Mouse (Mus musculus) cerebellum, postnatal 36 days (tissue): Measurements from ENCODE around the gene CN725425.

ENCODE experiments used
- DNase-seq, 2 experiments: peaks; one replicate each; pipeline ENCODE4 v3.0.0; 2021 to 2022; ENCODE audit warnings: mixed read lengths in 2 of 2

Gene CN725425

DNA sequence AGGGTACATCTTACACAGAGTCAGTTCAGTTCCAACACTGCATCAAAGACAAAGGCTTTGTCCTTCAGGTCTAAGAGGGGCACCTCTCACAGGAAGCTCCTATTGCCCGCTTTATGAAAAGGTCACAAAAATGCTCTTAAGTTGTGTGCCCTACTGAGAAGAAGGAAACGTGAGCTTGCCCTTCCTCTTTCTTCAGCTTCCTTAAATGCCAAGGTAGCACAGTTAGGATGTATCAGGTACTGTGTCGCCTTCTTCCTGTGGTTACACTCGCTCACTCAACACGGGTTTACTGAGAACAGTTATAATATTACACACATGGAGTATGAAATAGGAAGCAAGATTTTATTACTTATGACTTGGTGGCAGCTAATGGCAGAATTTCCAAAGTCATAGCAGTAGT, 38.0 kb downstream of the CN725425 start:
- no peak for DNase-seq

GRCm38 (mm10) chr15:91240683-91241335, 41.5 kb downstream of the CN725425 start:
- DNase-seq: no peak

GRCm38 (mm10) chr15:91250815-91251214, 51.5 kb downstream of the CN725425 start:
- DNase-seq: peak; percentile 24 to 25

- DNase-seq: no peak
These were observed 52.5 kb downstream of the CN725425 start for GRCm38 (mm10) chr15:91251544-91252408.

- no peak for DNase-seq
These were observed 53.7 kb downstream of the CN725425 start for GRCm38 (mm10) chr15:91252956-91253355.

- DNase-seq: no peak
These were observed 56.0 kb downstream of the CN725425 start for GRCm38 (mm10) chr15:91255308-91255707.

DNA sequence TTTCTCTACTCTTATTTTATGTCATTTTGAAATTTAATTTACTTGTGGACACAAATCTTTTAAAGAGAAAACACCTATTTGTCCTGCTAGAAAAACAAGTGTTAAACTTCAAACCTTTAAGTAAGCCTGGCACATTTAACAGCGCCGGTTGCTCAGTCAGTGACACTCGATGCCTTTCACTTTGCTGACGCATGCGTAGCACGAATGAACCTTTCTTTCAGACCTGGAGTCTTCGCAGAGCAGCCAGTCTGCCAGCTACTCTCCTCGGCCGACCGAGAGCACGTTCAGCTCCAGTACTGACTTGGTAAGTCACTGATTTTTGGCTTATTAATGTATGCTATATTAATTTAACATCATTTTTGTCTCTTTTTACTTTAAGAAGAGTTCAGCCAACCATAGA, 57.8 kb downstream of the CN725425 start:
- no peak for DNase-seq

DNA sequence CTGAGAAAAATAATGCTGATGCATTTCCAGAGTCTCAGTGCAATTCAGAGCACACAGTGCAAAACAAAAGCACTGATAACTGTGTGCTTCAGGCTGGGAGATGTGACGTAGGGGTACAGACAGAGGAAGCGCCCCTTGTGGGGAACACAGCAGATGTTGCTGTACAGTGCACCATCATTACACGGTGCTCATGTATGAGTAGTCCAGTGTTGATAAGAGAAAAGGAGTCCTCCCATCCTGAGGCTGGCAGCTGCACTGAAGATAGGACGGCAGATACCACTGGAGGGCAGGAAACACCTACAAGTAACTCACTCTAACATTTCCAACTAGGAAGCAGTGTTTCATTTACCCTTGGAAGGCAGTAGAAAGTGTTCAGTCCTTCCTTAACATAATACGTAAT, 61.3 kb downstream of the CN725425 start:
- DNase-seq: no peak

GRCm38 (mm10) chr15:91263926-91264325, 64.6 kb downstream of the CN725425 start:
- DNase-seq: no peak

DNA sequence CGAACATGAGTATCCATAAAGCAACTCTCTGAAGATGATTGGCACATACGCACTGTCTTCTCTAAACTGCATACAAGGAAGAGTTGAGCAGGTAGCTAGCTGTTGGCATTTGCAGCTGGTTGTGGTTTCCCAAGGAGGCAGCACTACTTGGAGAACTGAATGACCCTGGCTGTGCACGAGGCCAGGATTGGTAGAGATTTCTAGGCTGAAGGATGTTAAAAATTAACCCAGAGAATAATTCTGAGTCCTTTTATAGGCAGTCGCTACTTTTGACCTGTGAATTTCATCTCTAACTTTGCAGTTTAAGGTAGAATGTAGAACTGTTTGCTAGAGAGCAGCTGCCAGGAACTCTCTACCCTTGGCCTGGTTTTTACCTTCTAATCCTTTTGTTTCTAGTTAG, 69.2 kb downstream of the CN725425 start:
- DNase-seq: no peak

GRCm38 (mm10) chr15:91275961-91276360, 76.7 kb downstream of the CN725425 start:
- no peak for DNase-seq

- DNase-seq: no peak
These were observed 80.3 kb downstream of the CN725425 start for GRCm38 (mm10) chr15:91279571-91279970.

DNA sequence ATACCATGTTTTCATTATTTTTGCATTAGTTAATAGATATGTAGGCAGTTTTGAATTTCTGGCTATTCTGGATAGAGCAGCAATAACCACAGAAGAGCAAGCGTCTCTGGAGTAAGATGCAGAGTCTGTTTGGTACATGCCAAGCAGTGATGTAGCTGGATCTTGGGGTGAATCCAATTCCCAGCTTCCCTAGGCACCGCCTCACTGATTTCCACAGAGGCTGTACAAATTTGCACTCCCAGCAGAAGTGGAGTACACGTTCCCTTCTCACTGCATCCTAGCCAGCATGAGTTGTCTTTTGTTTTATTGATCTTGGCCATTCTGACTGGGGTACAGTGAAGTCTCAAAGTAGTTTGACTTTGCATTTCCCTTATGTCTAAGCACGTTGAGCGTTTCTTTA, 82.2 kb downstream of the CN725425 start:
- no peak for DNase-seq

DNA sequence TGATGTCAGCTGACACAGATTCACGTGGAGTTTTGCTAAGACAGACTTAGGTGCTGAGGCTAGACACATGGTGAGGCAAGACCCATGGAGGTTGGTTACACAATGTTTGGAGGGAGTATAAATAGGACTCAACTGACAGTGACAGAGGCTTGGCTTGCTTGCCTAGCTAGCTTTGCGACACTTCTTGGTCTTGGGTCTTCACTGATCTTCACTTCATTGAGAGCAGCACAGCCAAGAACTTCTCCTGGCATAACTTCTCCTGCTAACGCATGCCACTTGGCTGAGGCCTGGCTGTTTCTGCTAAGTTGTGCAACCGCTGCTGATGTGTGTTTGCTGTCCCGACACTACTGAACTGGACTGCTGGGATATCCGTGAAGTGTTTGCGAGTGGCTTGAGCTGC, 83.5 kb downstream of the CN725425 start:
- no peak for DNase-seq

- DNase-seq: no peak
These were observed 84.1 kb downstream of the CN725425 start for GRCm38 (mm10) chr15:91283418-91283817.

DNA sequence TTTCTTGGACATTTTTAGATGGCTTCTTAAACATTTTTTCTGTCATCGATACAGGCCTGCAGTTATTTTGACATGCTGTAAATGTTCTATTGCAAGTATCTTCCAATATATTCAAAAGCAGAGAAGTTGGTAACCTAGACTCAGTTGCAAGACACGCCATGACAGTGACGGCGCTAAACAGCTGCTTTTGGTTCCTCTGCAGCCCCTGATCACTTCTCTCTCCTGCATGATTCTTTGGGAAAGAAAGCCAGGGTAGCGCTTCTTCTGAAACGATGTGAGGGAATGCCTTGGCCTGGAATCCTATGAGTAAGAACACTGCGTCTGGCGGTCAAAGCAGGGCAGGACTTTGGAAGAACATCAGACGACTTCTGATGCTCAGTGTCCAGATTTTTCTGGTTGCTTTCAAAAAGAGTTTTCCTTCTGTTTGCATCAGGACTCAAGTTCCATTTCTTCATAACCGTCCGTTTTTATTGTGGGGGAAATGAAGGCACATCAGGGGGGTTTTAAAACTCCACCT, 100.1 kb downstream of the CN725425 start:
- DNase-seq: no peak

DNA sequence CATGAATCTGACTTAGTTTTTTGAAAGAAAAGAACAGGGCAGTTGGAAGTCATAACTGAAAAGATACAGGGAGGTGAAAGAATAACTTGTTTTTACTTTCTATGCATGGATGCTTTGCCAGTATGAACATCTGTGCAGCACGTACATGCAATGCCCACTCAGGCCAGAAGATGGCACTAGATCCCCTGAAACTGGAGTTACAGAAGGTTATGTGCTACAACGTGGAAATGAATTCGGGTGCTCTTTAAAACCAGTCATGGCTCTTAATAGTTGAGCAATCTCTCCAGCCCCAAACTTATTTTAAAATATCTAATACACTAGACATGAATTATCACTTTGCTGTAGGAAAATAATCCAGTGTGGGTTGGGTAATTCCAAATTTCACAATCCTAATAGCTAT, 102.1 kb downstream of the CN725425 start:
- peak; percentile 89 to 96 for DNase-seq

DNA sequence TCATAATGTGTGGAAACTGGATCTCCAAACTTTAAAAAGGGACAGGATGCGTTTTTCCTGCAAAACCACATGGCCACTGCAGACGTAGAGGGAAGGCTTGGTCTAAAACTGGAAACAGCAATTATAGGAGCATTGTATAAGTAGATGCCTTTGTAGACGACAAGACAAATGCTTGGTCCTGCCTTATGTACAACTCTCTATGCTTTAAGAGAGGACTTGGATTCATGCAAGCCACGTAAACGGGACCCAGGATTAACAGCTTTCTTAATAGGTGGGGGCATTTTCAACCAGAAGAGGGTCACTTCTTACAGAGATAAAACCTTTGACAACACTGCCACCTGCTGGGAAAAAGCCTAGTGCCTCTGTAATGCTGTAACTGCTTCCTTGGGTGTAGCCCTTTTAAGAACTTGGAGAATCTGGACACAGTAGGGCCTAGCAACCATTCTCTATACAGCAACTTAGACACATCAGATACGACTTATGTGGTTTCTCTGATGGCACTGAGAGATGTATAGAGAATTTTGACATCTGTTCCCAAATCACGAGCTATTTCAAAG, 105.1 kb downstream of the CN725425 start:
- peak in 1 of 2 experiments; percentile 24 for DNase-seq
